Mouse (Mus musculus) heart, adult 11 months (tissue): ENCODE data around the gene Qtrt1.

Source experiments
- DNase-seq: peaks from one replicate; pipeline ENCODE4 v3.0.0; 2022

Qtrt1 gene

GRCm38 (mm10) chr9:21411669-21412550, at the start of gene Qtrt1:
Gene Qtrt1 (plus strand): TSS chr9:21411837.
- peak; percentile 99 for DNase-seq

GRCm38 (mm10) chr9:21366541-21367220, 45.0 kb upstream of the Qtrt1 start:
- peak; percentile 91 for DNase-seq

GRCm38 (mm10) chr9:21367357-21368111, 44.1 kb upstream of the Qtrt1 start, which contains the start of gene Ilf3:
Gene Ilf3 (plus strand): TSS chr9:21367871.
- DNase-seq: peak; percentile 100

- DNase-seq: peak; percentile 99
Measured at GRCm38 (mm10) chr9:21368131-21368584, 43.5 kb upstream of the Qtrt1 start.

- peak; percentile 90 for DNase-seq
Measured at GRCm38 (mm10) chr9:21369080-21369479, 42.6 kb upstream of the Qtrt1 start.

GRCm38 (mm10) chr9:21370876-21371275, 40.8 kb upstream of the Qtrt1 start:
- DNase-seq: no peak

GRCm38 (mm10) chr9:21372508-21372907, 39.1 kb upstream of the Qtrt1 start:
- DNase-seq: no peak

GRCm38 (mm10) chr9:21379195-21379594, 32.4 kb upstream of the Qtrt1 start:
- no peak for DNase-seq

- no peak for DNase-seq
Measured at GRCm38 (mm10) chr9:21380868-21381267, 30.8 kb upstream of the Qtrt1 start.

- DNase-seq: no peak
Measured at GRCm38 (mm10) chr9:21383966-21384365, 27.7 kb upstream of the Qtrt1 start.

- peak; percentile 96 for DNase-seq
Measured at GRCm38 (mm10) chr9:21392646-21393175, 18.9 kb upstream of the Qtrt1 start.

GRCm38 (mm10) chr9:21395692-21396091, 15.9 kb upstream of the Qtrt1 start:
- DNase-seq: peak; percentile 76

- DNase-seq: no peak
Measured at GRCm38 (mm10) chr9:21397170-21397569, 14.5 kb upstream of the Qtrt1 start.

GRCm38 (mm10) chr9:21401042-21401441, 10.6 kb upstream of the Qtrt1 start:
- no peak for DNase-seq

GRCm38 (mm10) chr9:21402764-21403253, 8.8 kb upstream of the Qtrt1 start:
- DNase-seq: no peak

GRCm38 (mm10) chr9:21403745-21404144, 7.9 kb upstream of the Qtrt1 start:
- DNase-seq: no peak

- DNase-seq: no peak
Measured at GRCm38 (mm10) chr9:21405525-21405924, 6.1 kb upstream of the Qtrt1 start.

- no peak for DNase-seq
Measured at GRCm38 (mm10) chr9:21407951-21408350, 3.7 kb upstream of the Qtrt1 start.

- DNase-seq: no peak
Measured at GRCm38 (mm10) chr9:21408624-21409023, 3.0 kb upstream of the Qtrt1 start.

- DNase-seq: peak; percentile 95
Measured at GRCm38 (mm10) chr9:21409592-21410317, 1.9 kb upstream of the Qtrt1 start.

GRCm38 (mm10) chr9:21417866-21418265, 6.2 kb downstream of the Qtrt1 start:
- no peak for DNase-seq

- DNase-seq: no peak
Measured at GRCm38 (mm10) chr9:21419646-21420045, 8.0 kb downstream of the Qtrt1 start.
